Mouse (Mus musculus) myocyte (in vitro differentiated cells): ENCODE measurements at regions not wholly inside any gene's neighbourhood (a gene's known extent, or its start where the extent isn't known, plus 50 kb on each side); places are given as distances from the start of the nearest gene placed in this dataset.

Experiments
- H3K27me3 ChIP-seq: one replicate; pipeline ENCODE4 v1.6.1; 2011; ENCODE audit not compliant: control insufficient read depth, insufficient read depth, insufficient read length
- H3K36me3 ChIP-seq: one replicate; pipeline ENCODE4 v1.6.1; 2011; ENCODE audit not compliant: control insufficient read depth, insufficient read depth
- H3K4me2 ChIP-seq: one replicate; pipeline ENCODE4 v1.6.1; 2011; ENCODE audit warnings: low read depth, control low read depth
- H3K4me3 ChIP-seq: one replicate; pipeline ENCODE4 v1.5.1; 2011; ENCODE audit warnings: mild to moderate bottlenecking, control low read depth, moderate library complexity
- H3K79me2 ChIP-seq: one replicate; pipeline ENCODE4 v1.6.1; 2011; ENCODE audit not compliant: control insufficient read depth, insufficient read depth
- H3ac ChIP-seq: one replicate; pipeline ENCODE4 v1.6.1; 2011; ENCODE audit not compliant: control insufficient read depth, insufficient read length
- CEBPB ChIP-seq: IDR thresholded peaks from 2 replicates; pipeline ENCODE4 v1.6.1; 2011; ENCODE audit warnings: mild to moderate bottlenecking, moderate library complexity; ENCODE audit not compliant: poor library complexity, insufficient read depth, severe bottlenecking
- E2F4 ChIP-seq: IDR thresholded peaks from one replicate; pipeline ENCODE4 v1.6.1; 2011; ENCODE audit warnings: mild to moderate bottlenecking, control low read depth, moderate library complexity; ENCODE audit not compliant: insufficient read depth
- MAX ChIP-seq: IDR thresholded peaks from one replicate; pipeline ENCODE4 v1.6.1; 2011; ENCODE audit warnings: low read depth, mild to moderate bottlenecking, control low read depth
- MYOD1 ChIP-seq, 3 experiments: IDR thresholded peaks; one replicate each; pipeline ENCODE4 v1.6.1; 2011; ENCODE audit warnings: control low read depth in 2 of 3, low read depth in 2 of 3, mild to moderate bottlenecking in 2 of 3, moderate library complexity in 1 of 3; ENCODE audit not compliant: insufficient read length in 2 of 3, control insufficient read depth in 1 of 3
- MYOG ChIP-seq, 3 experiments: IDR thresholded peaks; one replicate each; pipeline ENCODE4 v1.6.1; 2011; ENCODE audit warnings: control low read depth in 2 of 3, low read depth in 2 of 3, mild to moderate bottlenecking in 2 of 3; ENCODE audit not compliant: insufficient read length in 2 of 3, control insufficient read depth in 1 of 3, insufficient read depth in 1 of 3
- POLR2A ChIP-seq: IDR thresholded peaks from one replicate; pipeline ENCODE4 v1.6.1; 2011; ENCODE audit warnings: low read depth, mild to moderate bottlenecking, control low read depth, moderate library complexity; ENCODE audit not compliant: insufficient read length
- POLR2AphosphoS2 ChIP-seq: IDR thresholded peaks from one replicate; pipeline ENCODE4 v1.6.1; 2011; ENCODE audit warnings: low read depth, control low read depth; ENCODE audit not compliant: insufficient read length
- REST ChIP-seq: IDR thresholded peaks from one replicate; pipeline ENCODE4 v1.6.1; 2011; ENCODE audit warnings: mild to moderate bottlenecking, control low read depth, moderate library complexity; ENCODE audit not compliant: insufficient read depth, insufficient read length
- SRF ChIP-seq: IDR thresholded peaks from one replicate; pipeline ENCODE4 v1.6.1; 2011; ENCODE audit warnings: low read depth; ENCODE audit not compliant: control insufficient read depth, insufficient read length
- TCF12 ChIP-seq: IDR thresholded peaks from one replicate; pipeline ENCODE4 v1.6.1; 2011; ENCODE audit warnings: mild to moderate bottlenecking, control low read depth; ENCODE audit not compliant: poor library complexity, insufficient read depth, severe bottlenecking
- TCF3 ChIP-seq: IDR thresholded peaks from one replicate; pipeline ENCODE4 v1.6.1; 2011; ENCODE audit warnings: low read depth, control low read depth; ENCODE audit not compliant: insufficient read length
- USF1 ChIP-seq: IDR thresholded peaks from one replicate; pipeline ENCODE4 v1.6.1; 2011; ENCODE audit warnings: low read depth, mild to moderate bottlenecking, control low read depth, moderate library complexity

DNA sequence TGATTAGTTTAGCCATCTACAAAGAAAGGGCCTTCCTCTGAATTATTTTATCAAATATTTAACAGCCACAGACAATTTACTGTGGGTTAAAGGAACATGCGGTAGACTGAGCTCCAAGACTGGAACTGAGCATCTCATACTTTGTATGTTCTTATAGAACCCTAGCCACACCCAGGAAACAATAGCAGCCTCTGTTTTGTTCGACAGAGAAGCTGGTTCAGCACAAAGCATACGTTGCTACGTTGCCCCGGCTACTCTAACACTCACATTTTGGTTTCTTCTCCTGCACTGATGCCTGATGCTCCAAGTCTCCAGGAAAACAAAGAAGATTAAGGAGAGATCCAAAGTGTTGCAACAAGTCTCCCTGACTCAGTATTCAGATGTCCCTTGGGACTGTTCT, 189.5 kb upstream of the 4930412O13Rik start:
- TF ChIP-seq POLR2AphosphoS2, result no peak
- TF ChIP-seq MYOG (IDR thresholded peaks at IDR 0.05; ENCODE audit: control insufficient read depth in 1 of 3, insufficient read depth in 1 of 3, insufficient read length in 2 of 3, low read depth in 2 of 3), result no peak
- no peak for TF ChIP-seq MYOD1 (IDR thresholded peaks at IDR 0.05; ENCODE audit: control insufficient read depth in 1 of 3, insufficient read length in 2 of 3, low read depth in 2 of 3)
- TF ChIP-seq MAX, result no peak
- TF ChIP-seq USF1, result no peak
- no peaks in the 10 kb centered on the region for H3K79me2 ChIP-seq
- no peak overlapping the region for H3K4me2 ChIP-seq
- H3K4me3 ChIP-seq, result no peak overlapping the region
- no peak overlapping the region for H3ac ChIP-seq
- H3K27me3 ChIP-seq, result no peaks in the 10 kb centered on the region
- no peaks in the 10 kb centered on the region for H3K36me3 ChIP-seq

DNA sequence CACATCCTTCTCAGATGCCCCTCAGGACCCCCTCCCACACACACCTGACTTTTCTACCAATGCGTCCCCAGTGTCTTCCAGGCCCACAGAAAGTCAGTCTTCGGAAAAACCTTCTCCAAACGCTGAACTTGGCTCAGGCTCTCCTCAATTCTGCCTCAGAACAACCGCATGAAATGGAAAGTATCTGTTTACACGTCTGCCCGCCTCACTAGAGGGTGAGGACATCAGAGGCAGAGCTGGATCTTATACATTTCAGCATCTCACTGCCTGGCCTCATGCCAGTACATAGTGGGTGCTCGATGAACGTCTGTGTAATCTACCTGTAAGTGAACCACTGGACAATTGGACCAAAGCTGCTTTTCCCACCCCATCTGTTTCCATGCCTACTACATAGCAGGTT, 189.1 kb upstream of the 4930412O13Rik start:
- no peak for TF ChIP-seq USF1
- TF ChIP-seq E2F4, result no peak
- Histone ChIP-seq H3K27me3 (no peaks in the 10 kb centered on the region), H3ac (no peak overlapping the region), H3K4me2 (no peak overlapping the region), H3K79me2 (no peaks in the 10 kb centered on the region), H3K4me3 (no peak overlapping the region), H3K36me3 (no peaks in the 10 kb centered on the region)

DNA sequence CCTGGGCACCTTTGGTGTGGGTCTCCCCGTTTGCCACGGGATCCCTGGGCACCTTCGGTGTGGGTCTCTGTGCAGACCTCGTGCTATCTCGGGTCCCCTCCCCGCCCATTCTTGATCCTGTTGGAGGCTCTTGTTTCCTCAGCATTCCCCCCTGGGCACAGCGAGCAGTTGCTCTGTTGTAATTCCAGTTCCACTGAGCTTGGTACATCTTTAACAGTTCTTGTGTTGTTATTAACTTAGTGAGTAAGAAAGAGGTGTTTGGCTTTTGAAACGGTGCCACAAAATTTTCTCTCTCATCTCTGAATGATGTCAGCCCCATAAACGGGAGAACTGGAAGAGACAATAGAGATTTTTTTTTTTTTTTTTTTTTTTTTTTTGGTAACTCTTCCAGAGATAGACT, 187.7 kb upstream of the 4930412O13Rik start:
- no peak overlapping the region for H3ac ChIP-seq
- no peak for TF ChIP-seq MAX
- no peak for TF ChIP-seq POLR2AphosphoS2
- no peaks in the 10 kb centered on the region for H3K36me3 ChIP-seq
- no peaks in the 10 kb centered on the region for H3K27me3 ChIP-seq
- no peak overlapping the region for H3K4me2 ChIP-seq
- H3K4me3 ChIP-seq, result no peak overlapping the region
- no peaks in the 10 kb centered on the region for H3K79me2 ChIP-seq

DNA sequence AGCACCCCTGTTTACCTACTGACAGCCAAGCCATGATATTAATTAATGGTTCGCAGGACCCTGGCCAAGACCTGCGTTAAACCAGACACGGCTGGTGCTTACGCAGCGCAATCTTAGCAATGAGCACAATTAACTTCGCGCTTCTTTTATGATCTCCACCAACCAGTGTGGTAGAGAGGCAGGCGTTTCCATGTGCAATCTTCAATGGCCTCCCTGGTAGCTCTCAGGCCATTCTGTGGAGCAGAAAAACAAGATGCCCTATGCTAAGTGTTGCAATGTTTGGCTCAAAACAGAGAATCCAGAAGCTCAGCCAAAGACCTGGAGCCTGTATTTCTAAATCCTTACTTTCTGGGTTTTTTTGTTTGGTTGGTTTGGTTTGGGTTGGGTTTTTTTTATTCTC, 186.9 kb upstream of the 4930412O13Rik start:
- Histone ChIP-seq H3K4me2 (no peak overlapping the region), H3K79me2 (no peaks in the 10 kb centered on the region), H3K36me3 (no peaks in the 10 kb centered on the region), H3ac (no peak overlapping the region), H3K27me3 (no peaks in the 10 kb centered on the region), H3K4me3 (no peak overlapping the region)
- no peak for TF ChIP-seq CEBPB
- TF ChIP-seq MYOG (IDR thresholded peaks at IDR 0.05; ENCODE audit: control insufficient read depth in 1 of 3, insufficient read depth in 1 of 3, insufficient read length in 2 of 3, low read depth in 2 of 3), result no peak
- TF ChIP-seq TCF12, result no peak
- no peak for TF ChIP-seq MYOD1 (IDR thresholded peaks at IDR 0.05; ENCODE audit: control insufficient read depth in 1 of 3, insufficient read length in 2 of 3, low read depth in 2 of 3)
- TF ChIP-seq SRF, result no peak
- no peak for TF ChIP-seq MAX
- no peak for TF ChIP-seq USF1
- no peak for TF ChIP-seq POLR2AphosphoS2
- no peak for TF ChIP-seq TCF3
- no peak for TF ChIP-seq E2F4
- no peak for TF ChIP-seq POLR2A
- TF ChIP-seq REST, result no peak

DNA sequence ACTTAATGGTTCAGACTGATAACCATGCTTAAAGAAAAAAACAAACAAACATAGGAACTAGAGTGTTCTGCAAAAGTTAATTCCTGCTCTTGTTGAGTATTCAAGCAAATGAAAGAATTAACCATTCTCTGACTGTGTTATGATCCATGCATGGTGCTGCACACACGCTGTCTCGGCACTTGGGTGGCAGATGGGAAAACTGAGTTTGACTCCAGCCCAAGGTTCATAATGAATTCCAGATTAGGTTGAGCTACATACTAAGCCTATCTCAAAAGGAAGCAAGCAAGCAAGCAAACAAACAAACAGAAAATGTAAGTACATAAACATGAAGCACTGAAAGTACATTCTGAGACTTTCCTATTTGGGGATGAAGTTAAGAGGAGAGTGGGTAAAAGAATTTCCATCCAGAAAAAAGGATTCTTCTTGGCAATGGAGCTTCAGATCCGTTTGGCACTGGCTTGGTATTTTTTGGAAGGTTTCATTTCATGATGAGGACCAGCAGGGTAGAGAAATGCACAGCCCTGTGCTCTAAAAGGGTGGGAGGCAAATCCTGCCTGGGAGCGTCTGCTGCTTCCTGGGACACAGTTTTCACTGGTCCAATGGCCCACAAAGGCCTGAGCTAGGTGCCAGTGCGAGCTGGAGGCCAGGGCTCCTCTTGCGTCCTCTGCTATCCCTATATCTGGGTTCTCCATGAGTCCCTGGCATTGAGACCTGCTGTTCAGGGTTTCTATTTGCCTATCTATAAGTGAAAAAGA, 183.3 kb upstream of the 4930412O13Rik start:
- H3K36me3 ChIP-seq, result no peaks in the 10 kb centered on the region
- H3K4me3 ChIP-seq, result no peak overlapping the region
- no peaks in the 10 kb centered on the region for H3K79me2 ChIP-seq
- no peak overlapping the region for H3ac ChIP-seq
- no peak overlapping the region for H3K4me2 ChIP-seq
- TF ChIP-seq MYOG (IDR thresholded peaks at IDR 0.05; ENCODE audit: control insufficient read depth in 1 of 3, insufficient read depth in 1 of 3, insufficient read length in 2 of 3, low read depth in 2 of 3), result no peak
- TF ChIP-seq MYOD1 (IDR thresholded peaks at IDR 0.05; ENCODE audit: control insufficient read depth in 1 of 3, insufficient read length in 2 of 3, low read depth in 2 of 3), result no peak
- TF ChIP-seq REST, result no peak
- no peak for TF ChIP-seq POLR2A
- no peak for TF ChIP-seq USF1
- no peaks in the 10 kb centered on the region for H3K27me3 ChIP-seq

DNA sequence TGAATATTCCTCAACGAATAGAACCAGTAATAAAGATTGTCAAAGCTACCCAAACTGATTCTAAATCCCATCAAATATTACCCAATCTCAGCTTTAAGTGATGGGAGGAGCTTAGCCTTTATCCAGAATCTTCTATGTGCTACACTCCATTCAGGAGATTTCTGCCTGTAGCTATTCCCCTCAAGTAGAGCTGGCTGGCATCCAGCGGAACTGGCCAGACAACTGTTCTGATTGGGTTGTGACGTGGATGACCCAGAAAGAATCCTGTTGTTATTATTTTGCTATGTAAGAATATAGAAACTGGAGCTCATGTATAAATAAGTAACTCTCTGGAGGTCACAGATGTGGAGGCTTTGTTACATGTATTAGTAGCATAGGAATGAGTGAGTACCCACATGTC, 176.8 kb upstream of the 4930412O13Rik start:
- H3K4me3 ChIP-seq, result no peak overlapping the region
- TF ChIP-seq MYOG (IDR thresholded peaks at IDR 0.05; ENCODE audit: control insufficient read depth in 1 of 3, insufficient read depth in 1 of 3, insufficient read length in 2 of 3, low read depth in 2 of 3) (no peak), REST (no peak), MAX (no peak)
- no peaks in the 10 kb centered on the region for H3K36me3 ChIP-seq
- no peaks in the 10 kb centered on the region for H3K27me3 ChIP-seq
- no peak overlapping the region for H3ac ChIP-seq
- H3K79me2 ChIP-seq, result no peaks in the 10 kb centered on the region
- H3K4me2 ChIP-seq, result no peak overlapping the region
